Mouse (Mus musculus): ENCODE data around the gene Clasrp. TPM values are rescaled to one million over a fixed set of nuclear protein-coding genes. Genes with fewer than 3 reads are reported as not detected.

Clasrp gene
- polyA plus RNA-seq (2014; fragmentation: Illumina TruSeq; extraction: RNeasy Lipid Tissue Mini Kit (QIAGEN cat#74804); ENCODE audit: low read depth, low replicate concordance): 35.4 TPM

DNA sequence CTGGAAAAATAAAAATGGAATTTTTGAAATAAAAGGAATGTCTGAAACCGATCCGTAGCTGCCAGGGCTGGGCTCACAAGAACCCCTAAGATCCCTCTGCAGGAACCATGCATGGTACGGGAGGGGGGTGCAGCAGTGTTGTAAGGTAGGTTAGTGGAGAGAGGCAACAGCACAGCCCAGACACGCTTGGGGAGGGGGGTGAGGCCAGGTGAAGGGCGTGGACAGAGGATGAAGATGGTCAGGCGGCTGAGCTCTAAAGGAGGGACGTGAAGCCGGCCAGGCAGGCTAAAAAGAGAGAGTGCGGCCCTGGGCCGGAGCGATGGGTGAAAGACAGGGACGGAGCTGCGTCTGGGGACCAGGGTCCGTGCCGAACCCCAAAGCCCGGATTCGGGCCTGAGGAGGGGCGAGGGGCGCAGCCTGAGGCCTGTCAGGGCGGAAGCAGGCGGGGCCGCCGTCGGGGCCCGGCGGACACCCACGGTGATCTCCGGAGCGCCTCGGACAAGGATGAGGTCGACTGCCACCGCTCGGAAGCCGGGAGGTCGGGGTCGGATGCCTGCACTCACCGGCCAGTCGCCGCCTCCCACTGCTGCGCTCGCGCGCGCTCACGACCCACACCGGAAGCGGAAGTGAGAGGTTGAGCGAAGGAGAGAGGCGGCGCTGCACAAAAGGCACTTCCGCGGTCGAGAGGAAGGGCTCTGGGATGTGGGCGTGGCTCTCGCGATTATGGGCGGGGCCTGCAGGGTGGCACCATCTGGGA lies at the start of gene Clasrp:
Gene Clasrp, minus strand, starts transcription at position 638 of the 757 bp plus-strand sequence.

GRCm38 (mm10) chr7:19629361-19629734 lies 25.1 kb upstream of the Clasrp start, which contains the start of gene Relb:
Relb (minus strand) TSS chr7:19629438.

DNA sequence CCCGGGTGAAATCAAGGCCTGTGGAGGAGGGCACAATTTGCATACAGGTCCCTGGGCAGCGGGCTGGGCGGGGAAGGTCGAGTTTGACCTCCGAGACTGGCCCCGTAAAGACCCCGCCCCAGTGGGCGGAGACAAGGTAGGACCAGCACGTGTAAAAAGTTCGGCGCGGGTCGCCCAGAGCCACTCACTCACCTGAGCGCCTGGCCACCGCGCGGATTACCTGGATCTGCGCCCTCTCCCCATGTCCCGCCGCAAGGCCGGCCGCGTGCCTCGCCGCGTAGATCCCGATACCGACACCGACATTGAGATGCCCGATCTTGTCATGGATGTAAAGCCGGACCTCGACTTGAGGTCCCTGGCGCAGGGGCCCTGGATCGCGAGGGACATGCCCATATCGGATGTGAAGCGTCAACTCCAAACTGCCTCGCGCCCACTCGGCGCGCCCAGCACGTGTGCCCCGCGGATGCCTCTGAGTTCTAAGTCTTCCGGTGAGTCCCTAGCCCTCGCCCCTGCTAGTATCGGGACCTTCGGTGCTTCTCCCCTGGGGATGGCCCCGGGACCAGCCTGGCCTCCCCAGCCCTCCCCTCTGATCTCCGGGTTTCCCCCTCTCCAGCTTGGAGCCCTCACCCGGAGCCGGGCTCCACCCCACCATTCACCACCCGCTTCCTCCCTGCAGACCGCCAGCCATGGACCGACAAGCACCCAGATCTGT lies 27.0 kb downstream of the Clasrp start, which contains the start of the genes Zfp296 and Gemin7:
Gene Zfp296, plus strand, starts transcription at position 147 of the 712 bp plus-strand sequence.
Gene Gemin7, minus strand, starts transcription at position 455 of the 712 bp plus-strand sequence.

DNA sequence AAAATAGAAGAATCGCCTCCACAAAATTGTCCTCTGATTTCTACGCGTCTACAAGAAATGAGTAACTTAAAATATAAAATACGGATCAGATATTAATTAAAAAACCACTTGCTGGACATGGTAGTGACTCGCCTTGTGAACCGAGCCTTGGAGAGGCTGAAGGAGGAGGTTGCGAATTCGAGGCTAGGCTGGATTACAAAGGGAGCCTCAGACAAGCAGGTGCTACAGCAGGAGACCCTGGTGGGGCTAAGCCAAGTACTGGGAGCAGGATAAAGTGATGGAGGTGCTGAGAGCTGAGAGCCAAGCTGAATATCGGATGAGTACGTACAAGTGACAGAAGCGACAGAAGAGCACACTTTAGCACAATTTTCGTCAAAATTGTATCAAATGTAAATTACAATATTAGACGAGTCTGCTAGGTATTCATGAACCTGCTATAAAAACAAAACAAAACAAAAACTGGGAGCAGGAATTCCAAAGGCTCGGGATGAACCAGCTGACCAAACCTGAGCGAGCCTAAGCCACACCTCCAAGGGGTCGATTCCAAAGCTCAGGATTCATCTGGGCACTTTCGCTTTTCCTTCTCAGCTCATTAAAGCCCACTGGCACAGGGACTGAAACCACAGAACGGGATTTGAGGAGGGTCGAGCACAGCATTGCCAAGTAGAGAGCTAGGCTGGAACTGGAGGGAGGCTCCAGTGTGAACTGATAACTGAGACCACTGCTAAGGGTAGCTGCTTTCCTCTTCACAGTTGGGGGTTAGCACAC lies 41.5 kb downstream of the Clasrp start, which contains the start of gene Ppp1r37:
Gene Ppp1r37, minus strand, starts transcription at position 434 of the 768 bp plus-strand sequence.

Other genes starting within 250 kb of the Clasrp start
- gene Cd3eap, start 245.0 kb downstream of the Clasrp start, polyA plus RNA-seq (2014; fragmentation: Illumina TruSeq; extraction: RNeasy Lipid Tissue Mini Kit (QIAGEN cat#74804); ENCODE audit: low read depth, low replicate concordance): 13.4 TPM
- 26.1 TPM for gene Ppp1r13l, start 244.7 kb downstream of the Clasrp start, polyA plus RNA-seq (2014; fragmentation: Illumina TruSeq; extraction: RNeasy Lipid Tissue Mini Kit (QIAGEN cat#74804); ENCODE audit: low read depth, low replicate concordance)
- gene Ercc2, start 222.5 kb downstream of the Clasrp start, polyA plus RNA-seq (2014; fragmentation: Illumina TruSeq; extraction: RNeasy Lipid Tissue Mini Kit (QIAGEN cat#74804); ENCODE audit: low read depth, low replicate concordance): 16.8 TPM
- gene Klc3, start 200.4 kb downstream of the Clasrp start, polyA plus RNA-seq (2014; fragmentation: Illumina TruSeq; extraction: RNeasy Lipid Tissue Mini Kit (QIAGEN cat#74804); ENCODE audit: low read depth, low replicate concordance): 0.55 TPM
- gene Ckm, start 199.7 kb downstream of the Clasrp start, polyA plus RNA-seq (2014; fragmentation: Illumina TruSeq; extraction: RNeasy Lipid Tissue Mini Kit (QIAGEN cat#74804); ENCODE audit: low read depth, low replicate concordance): 2,990 TPM
- 16.4 TPM for gene Mark4, start 145.7 kb downstream of the Clasrp start, polyA plus RNA-seq (2014; fragmentation: Illumina TruSeq; extraction: RNeasy Lipid Tissue Mini Kit (QIAGEN cat#74804); ENCODE audit: low read depth, low replicate concordance)
- gene Exoc3l2, start 141.2 kb downstream of the Clasrp start, polyA plus RNA-seq (2014; fragmentation: Illumina TruSeq; extraction: RNeasy Lipid Tissue Mini Kit (QIAGEN cat#74804); ENCODE audit: low read depth, low replicate concordance): 1.4 TPM
- 2.7 TPM for gene Bloc1s3, start 96.1 kb downstream of the Clasrp start, polyA plus RNA-seq (2014; fragmentation: Illumina TruSeq; extraction: RNeasy Lipid Tissue Mini Kit (QIAGEN cat#74804); ENCODE audit: low read depth, low replicate concordance)
- 23.6 TPM for gene Trappc6a, start 96.1 kb downstream of the Clasrp start, polyA plus RNA-seq (2014; fragmentation: Illumina TruSeq; extraction: RNeasy Lipid Tissue Mini Kit (QIAGEN cat#74804); ENCODE audit: low read depth, low replicate concordance)
- not detected for gene Nkpd1, start 86.6 kb downstream of the Clasrp start, polyA plus RNA-seq (2014; fragmentation: Illumina TruSeq; extraction: RNeasy Lipid Tissue Mini Kit (QIAGEN cat#74804); ENCODE audit: low read depth, low replicate concordance)
- 69.0 TPM for gene Ppp1r37, start 41.4 kb downstream of the Clasrp start, polyA plus RNA-seq (2014; fragmentation: Illumina TruSeq; extraction: RNeasy Lipid Tissue Mini Kit (QIAGEN cat#74804); ENCODE audit: low read depth, low replicate concordance)
- gene Zfp296, start 27.2 kb downstream of the Clasrp start, polyA plus RNA-seq (2014; fragmentation: Illumina TruSeq; extraction: RNeasy Lipid Tissue Mini Kit (QIAGEN cat#74804); ENCODE audit: low read depth, low replicate concordance): 1.1 TPM
- gene Gemin7, start 26.9 kb downstream of the Clasrp start, polyA plus RNA-seq (2014; fragmentation: Illumina TruSeq; extraction: RNeasy Lipid Tissue Mini Kit (QIAGEN cat#74804); ENCODE audit: low read depth, low replicate concordance): 53.3 TPM
- gene Relb, start 25.0 kb upstream of the Clasrp start, polyA plus RNA-seq (2014; fragmentation: Illumina TruSeq; extraction: RNeasy Lipid Tissue Mini Kit (QIAGEN cat#74804); ENCODE audit: low read depth, low replicate concordance): 8.3 TPM
- gene Clptm1, start 60.5 kb upstream of the Clasrp start, polyA plus RNA-seq (2014; fragmentation: Illumina TruSeq; extraction: RNeasy Lipid Tissue Mini Kit (QIAGEN cat#74804); ENCODE audit: low read depth, low replicate concordance): 73.7 TPM
- 1.0 TPM for gene Apoc2, start 73.5 kb upstream of the Clasrp start, polyA plus RNA-seq (2014; fragmentation: Illumina TruSeq; extraction: RNeasy Lipid Tissue Mini Kit (QIAGEN cat#74804); ENCODE audit: low read depth, low replicate concordance)
- gene Gm44805, start 76.9 kb upstream of the Clasrp start, polyA plus RNA-seq (2014; fragmentation: Illumina TruSeq; extraction: RNeasy Lipid Tissue Mini Kit (QIAGEN cat#74804); ENCODE audit: low read depth, low replicate concordance): not detected
- gene Apoc4, start 77.0 kb upstream of the Clasrp start, polyA plus RNA-seq (2014; fragmentation: Illumina TruSeq; extraction: RNeasy Lipid Tissue Mini Kit (QIAGEN cat#74804); ENCODE audit: low read depth, low replicate concordance): 3.5 TPM
- gene Apoc1, start 88.2 kb upstream of the Clasrp start, polyA plus RNA-seq (2014; fragmentation: Illumina TruSeq; extraction: RNeasy Lipid Tissue Mini Kit (QIAGEN cat#74804); ENCODE audit: low read depth, low replicate concordance): 21.5 TPM
- 747 TPM for gene Apoe, start 94.7 kb upstream of the Clasrp start, polyA plus RNA-seq (2014; fragmentation: Illumina TruSeq; extraction: RNeasy Lipid Tissue Mini Kit (QIAGEN cat#74804); ENCODE audit: low read depth, low replicate concordance)
- gene Tomm40, start 111.0 kb upstream of the Clasrp start, polyA plus RNA-seq (2014; fragmentation: Illumina TruSeq; extraction: RNeasy Lipid Tissue Mini Kit (QIAGEN cat#74804); ENCODE audit: low read depth, low replicate concordance): 73.7 TPM
- 32.1 TPM for gene Nectin2, start 146.0 kb upstream of the Clasrp start, polyA plus RNA-seq (2014; fragmentation: Illumina TruSeq; extraction: RNeasy Lipid Tissue Mini Kit (QIAGEN cat#74804); ENCODE audit: low read depth, low replicate concordance)
- 183 TPM for gene Bcam, start 166.5 kb upstream of the Clasrp start, polyA plus RNA-seq (2014; fragmentation: Illumina TruSeq; extraction: RNeasy Lipid Tissue Mini Kit (QIAGEN cat#74804); ENCODE audit: low read depth, low replicate concordance)
- 0.45 TPM for gene Cblc, start 192.3 kb upstream of the Clasrp start, polyA plus RNA-seq (2014; fragmentation: Illumina TruSeq; extraction: RNeasy Lipid Tissue Mini Kit (QIAGEN cat#74804); ENCODE audit: low read depth, low replicate concordance)
- 5.8 TPM for gene Bcl3, start 218.3 kb upstream of the Clasrp start, polyA plus RNA-seq (2014; fragmentation: Illumina TruSeq; extraction: RNeasy Lipid Tissue Mini Kit (QIAGEN cat#74804); ENCODE audit: low read depth, low replicate concordance)
- gene Gm19345, start 247.5 kb upstream of the Clasrp start, polyA plus RNA-seq (2014; fragmentation: Illumina TruSeq; extraction: RNeasy Lipid Tissue Mini Kit (QIAGEN cat#74804); ENCODE audit: low read depth, low replicate concordance): not detected